Mouse (Mus musculus): ENCODE measurements around the gene Tbx10. TPM values are rescaled to one million over a fixed set of nuclear protein-coding genes. Genes with fewer than 3 reads are reported as not detected.
A peak's percentile ranks its signal among the peaks of the same experiment; 100 is the strongest.

Tbx10 gene
- polyA plus RNA-seq, 1 experiment = 0.04 TPM

DNA sequence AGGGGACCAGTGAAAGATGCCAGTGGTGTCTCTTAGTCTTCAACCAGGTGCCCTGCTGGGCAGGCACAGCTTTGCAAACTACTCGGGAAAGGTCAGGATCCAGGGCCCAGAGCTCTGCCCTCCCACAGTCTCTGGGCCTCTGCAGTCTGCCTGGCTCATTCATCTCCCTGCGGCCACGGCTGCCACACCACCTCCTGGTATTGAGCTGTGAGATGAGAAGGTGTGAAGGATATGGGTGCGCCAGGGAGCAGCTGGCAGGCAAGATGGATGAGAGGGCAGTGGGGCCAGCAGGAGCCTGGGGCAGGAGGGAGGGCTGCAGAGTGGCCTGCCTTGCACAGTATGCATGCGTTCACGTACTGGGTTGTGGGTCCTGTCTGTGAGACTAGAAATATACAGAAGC, 1.7 kb upstream of the Tbx10 start:
- no peaks in the 10 kb centered on the region for H3K36me3 ChIP-seq (ENCODE audit: control insufficient read depth, insufficient read depth)

DNA sequence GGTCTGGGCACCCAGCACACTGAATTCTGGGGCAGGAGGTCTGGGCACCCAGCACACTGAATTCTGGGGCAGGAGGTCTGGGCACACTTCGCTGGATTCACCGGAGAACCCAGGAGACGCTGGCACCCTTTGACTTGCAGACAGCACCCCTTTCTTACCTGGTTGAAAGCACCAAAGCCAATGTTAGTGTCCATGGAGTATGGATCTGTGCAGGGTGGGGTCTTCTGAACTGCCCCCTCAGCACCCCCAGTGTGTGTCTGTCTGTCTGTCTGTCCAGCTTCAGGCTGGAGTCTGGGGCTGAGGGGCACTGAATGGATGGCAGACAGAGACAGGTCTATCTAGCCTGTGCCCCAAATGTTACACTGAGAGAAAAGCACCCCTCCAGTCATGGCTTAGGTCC, 990 bp upstream of the Tbx10 start:
- no peak for TF ChIP-seq TCF3 (IDR thresholded peaks at IDR 0.05; ENCODE audit: insufficient read length, low read depth)
- no peak for TF ChIP-seq CEBPB (IDR thresholded peaks at IDR 0.05; ENCODE audit: insufficient read depth, poor library complexity, severe bottlenecking)
- TF ChIP-seq POLR2A (IDR thresholded peaks at IDR 0.05; ENCODE audit: insufficient read length, low read depth) = no peak
- TF ChIP-seq USF1 (IDR thresholded peaks at IDR 0.05; ENCODE audit: low read depth) = no peak
- no peak for TF ChIP-seq REST (IDR thresholded peaks at IDR 0.05; ENCODE audit: insufficient read depth, insufficient read length)
- TF ChIP-seq MYOD1 (IDR thresholded peaks at IDR 0.05; ENCODE audit: control insufficient read depth in 1 of 3, insufficient read length in 2 of 3, low read depth in 2 of 3) = no peak
- TF ChIP-seq MYOG (IDR thresholded peaks at IDR 0.05; ENCODE audit: control insufficient read depth in 1 of 3, insufficient read depth in 1 of 3, insufficient read length in 2 of 3, low read depth in 2 of 3) = no peak
- no peak for TF ChIP-seq SRF (IDR thresholded peaks at IDR 0.05; ENCODE audit: control insufficient read depth, insufficient read length, low read depth)
- TF ChIP-seq E2F4 (IDR thresholded peaks at IDR 0.05; ENCODE audit: insufficient read depth) = no peak
- TF ChIP-seq POLR2AphosphoS2 (IDR thresholded peaks at IDR 0.05; ENCODE audit: insufficient read length, low read depth) = no peak
- TF ChIP-seq TCF12 (IDR thresholded peaks at IDR 0.05; ENCODE audit: insufficient read depth, poor library complexity, severe bottlenecking) = no peak
- no peak for TF ChIP-seq MAX (IDR thresholded peaks at IDR 0.05; ENCODE audit: low read depth)
- H3K36me3 ChIP-seq (ENCODE audit: control insufficient read depth, insufficient read depth) = no peaks in the 10 kb centered on the region
- peaks cover 28% of the 10 kb centered on the region for H3K27me3 ChIP-seq (ENCODE audit: control insufficient read depth, insufficient read depth, insufficient read length)
- H3K4me2 ChIP-seq (ENCODE audit: low read depth) = no peak overlapping the region
- H3K4me3 ChIP-seq = no peak overlapping the region
- H3ac ChIP-seq (ENCODE audit: control insufficient read depth, insufficient read length) = no peak overlapping the region
- no peaks in the 10 kb centered on the region for H3K79me2 ChIP-seq (ENCODE audit: control insufficient read depth, insufficient read depth)

More for the DNA sequence above, 1.7 kb upstream of the Tbx10 start:
- Histone ChIP-seq H3K27me3 (ENCODE audit: control insufficient read depth, insufficient read depth, insufficient read length) (peaks cover 28% of the 10 kb centered on the region), H3K4me2 (ENCODE audit: low read depth) (no peak overlapping the region), H3ac (ENCODE audit: control insufficient read depth, insufficient read length) (no peak overlapping the region), H3K4me3 (no peak overlapping the region), H3K79me2 (ENCODE audit: control insufficient read depth, insufficient read depth) (no peaks in the 10 kb centered on the region)
- TF ChIP-seq MYOG (IDR thresholded peaks at IDR 0.05; ENCODE audit: control insufficient read depth in 1 of 3, insufficient read depth in 1 of 3, insufficient read length in 2 of 3, low read depth in 2 of 3) (peak in 1 of 3 experiments; percentile 34), CEBPB (IDR thresholded peaks at IDR 0.05; ENCODE audit: insufficient read depth, poor library complexity, severe bottlenecking) (no peak), MYOD1 (IDR thresholded peaks at IDR 0.05; ENCODE audit: control insufficient read depth in 1 of 3, insufficient read length in 2 of 3, low read depth in 2 of 3) (peak in 1 of 3 experiments; percentile 60)

DNA sequence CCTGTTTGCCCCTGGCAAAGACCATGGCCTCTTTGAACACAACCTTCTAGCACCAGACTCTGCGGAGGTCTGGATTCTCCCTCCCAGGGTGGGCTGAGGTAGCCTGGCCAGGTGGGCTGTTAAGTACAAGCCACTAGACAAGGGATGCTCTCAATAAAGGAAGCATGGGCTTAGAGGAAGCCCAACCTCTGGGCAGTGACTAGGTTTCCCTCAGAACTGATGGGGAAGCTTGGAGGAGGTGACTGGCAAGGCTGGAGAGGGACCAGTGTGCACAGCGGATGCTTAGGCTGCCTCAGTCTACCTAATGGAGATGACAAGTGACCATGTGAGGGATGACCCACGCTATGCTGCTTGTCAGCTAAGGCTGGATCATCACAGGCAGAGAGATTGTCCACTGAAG, 586 bp upstream of the Tbx10 start:
- H3K79me2 ChIP-seq (ENCODE audit: control insufficient read depth, insufficient read depth) = no peaks in the 10 kb centered on the region
- no peak overlapping the region for H3K4me3 ChIP-seq
- H3K27me3 ChIP-seq (ENCODE audit: control insufficient read depth, insufficient read depth, insufficient read length) = peaks cover 28% of the 10 kb centered on the region
- no peak for TF ChIP-seq USF1 (IDR thresholded peaks at IDR 0.05; ENCODE audit: low read depth)
- no peak for TF ChIP-seq MAX (IDR thresholded peaks at IDR 0.05; ENCODE audit: low read depth)
- no peak overlapping the region for H3ac ChIP-seq (ENCODE audit: control insufficient read depth, insufficient read length)
- H3K4me2 ChIP-seq (ENCODE audit: low read depth) = no peak overlapping the region
- H3K36me3 ChIP-seq (ENCODE audit: control insufficient read depth, insufficient read depth) = no peaks in the 10 kb centered on the region

DNA sequence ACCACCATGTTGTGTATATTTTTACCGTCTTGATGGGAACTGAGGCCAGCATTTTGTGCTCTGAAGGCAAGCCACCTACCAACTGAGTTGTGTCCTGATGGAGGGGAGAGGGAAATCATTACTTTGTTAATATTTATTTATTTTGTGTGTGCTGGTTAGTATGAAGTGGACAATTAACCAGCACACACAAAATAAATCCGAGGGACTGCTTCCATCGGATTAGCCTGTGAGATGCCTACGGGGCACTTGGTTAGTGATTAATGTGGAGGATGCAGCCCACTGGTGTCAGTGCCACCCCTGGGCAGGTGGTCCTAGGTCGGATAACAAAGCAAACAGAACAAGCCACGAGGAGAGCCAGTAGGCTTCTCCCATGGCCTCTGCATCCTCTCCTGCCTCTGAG, 2.4 kb downstream of the Tbx10 start:
- Histone ChIP-seq H3K27me3 (ENCODE audit: control insufficient read depth, insufficient read depth, insufficient read length) (peaks cover 28% of the 10 kb centered on the region), H3K36me3 (ENCODE audit: control insufficient read depth, insufficient read depth) (no peaks in the 10 kb centered on the region), H3K4me2 (ENCODE audit: low read depth) (no peak overlapping the region), H3K4me3 (no peak overlapping the region), H3ac (ENCODE audit: control insufficient read depth, insufficient read length) (no peak overlapping the region), H3K79me2 (ENCODE audit: control insufficient read depth, insufficient read depth) (no peaks in the 10 kb centered on the region)
- no peak for TF ChIP-seq USF1 (IDR thresholded peaks at IDR 0.05; ENCODE audit: low read depth)
- TF ChIP-seq MYOD1 (IDR thresholded peaks at IDR 0.05; ENCODE audit: control insufficient read depth in 1 of 3, insufficient read length in 2 of 3, low read depth in 2 of 3) = no peak
- TF ChIP-seq REST (IDR thresholded peaks at IDR 0.05; ENCODE audit: insufficient read depth, insufficient read length) = no peak
- no peak for TF ChIP-seq E2F4 (IDR thresholded peaks at IDR 0.05; ENCODE audit: insufficient read depth)
- no peak for TF ChIP-seq TCF12 (IDR thresholded peaks at IDR 0.05; ENCODE audit: insufficient read depth, poor library complexity, severe bottlenecking)
- TF ChIP-seq TCF3 (IDR thresholded peaks at IDR 0.05; ENCODE audit: insufficient read length, low read depth) = no peak
- no peak for TF ChIP-seq CEBPB (IDR thresholded peaks at IDR 0.05; ENCODE audit: insufficient read depth, poor library complexity, severe bottlenecking)
- no peak for TF ChIP-seq MAX (IDR thresholded peaks at IDR 0.05; ENCODE audit: low read depth)
- TF ChIP-seq POLR2AphosphoS2 (IDR thresholded peaks at IDR 0.05; ENCODE audit: insufficient read length, low read depth) = no peak
- TF ChIP-seq MYOG (IDR thresholded peaks at IDR 0.05; ENCODE audit: control insufficient read depth in 1 of 3, insufficient read depth in 1 of 3, insufficient read length in 2 of 3, low read depth in 2 of 3) = no peak
- TF ChIP-seq POLR2A (IDR thresholded peaks at IDR 0.05; ENCODE audit: insufficient read length, low read depth) = no peak
- no peak for TF ChIP-seq SRF (IDR thresholded peaks at IDR 0.05; ENCODE audit: control insufficient read depth, insufficient read length, low read depth)

DNA sequence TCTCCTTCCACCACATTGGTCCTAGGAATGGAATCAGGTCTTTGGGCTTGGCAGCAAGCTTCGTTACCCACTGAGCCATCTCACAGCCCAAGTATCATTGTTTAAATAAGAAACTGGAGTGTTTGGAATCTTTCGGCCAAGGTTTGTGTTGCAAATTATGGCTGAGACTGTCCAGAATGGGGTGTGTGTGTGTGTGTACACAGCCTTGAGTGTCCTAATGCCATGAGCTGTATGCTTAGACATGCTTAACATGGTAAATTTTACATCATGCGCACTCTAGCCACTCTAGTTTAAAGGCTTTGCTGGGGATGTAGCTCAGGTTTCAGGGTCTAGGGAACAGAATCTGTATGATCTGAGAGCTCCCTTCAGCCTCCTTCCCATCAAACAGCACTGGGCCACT, 3.0 kb downstream of the Tbx10 start:
- H3K79me2 ChIP-seq (ENCODE audit: control insufficient read depth, insufficient read depth) = no peaks in the 10 kb centered on the region
- H3ac ChIP-seq (ENCODE audit: control insufficient read depth, insufficient read length) = no peak overlapping the region
- TF ChIP-seq MYOG (IDR thresholded peaks at IDR 0.05; ENCODE audit: control insufficient read depth in 1 of 3, insufficient read depth in 1 of 3, insufficient read length in 2 of 3, low read depth in 2 of 3) (no peak), SRF (IDR thresholded peaks at IDR 0.05; ENCODE audit: control insufficient read depth, insufficient read length, low read depth) (no peak), MAX (IDR thresholded peaks at IDR 0.05; ENCODE audit: low read depth) (no peak), TCF12 (IDR thresholded peaks at IDR 0.05; ENCODE audit: insufficient read depth, poor library complexity, severe bottlenecking) (no peak), TCF3 (IDR thresholded peaks at IDR 0.05; ENCODE audit: insufficient read length, low read depth) (no peak), POLR2A (IDR thresholded peaks at IDR 0.05; ENCODE audit: insufficient read length, low read depth) (no peak), MYOD1 (IDR thresholded peaks at IDR 0.05; ENCODE audit: control insufficient read depth in 1 of 3, insufficient read length in 2 of 3, low read depth in 2 of 3) (no peak), CEBPB (IDR thresholded peaks at IDR 0.05; ENCODE audit: insufficient read depth, poor library complexity, severe bottlenecking) (no peak), POLR2AphosphoS2 (IDR thresholded peaks at IDR 0.05; ENCODE audit: insufficient read length, low read depth) (no peak), USF1 (IDR thresholded peaks at IDR 0.05; ENCODE audit: low read depth) (no peak), E2F4 (IDR thresholded peaks at IDR 0.05; ENCODE audit: insufficient read depth) (no peak), REST (IDR thresholded peaks at IDR 0.05; ENCODE audit: insufficient read depth, insufficient read length) (no peak)
- peaks cover 28% of the 10 kb centered on the region for H3K27me3 ChIP-seq (ENCODE audit: control insufficient read depth, insufficient read depth, insufficient read length)
- no peak overlapping the region for H3K4me2 ChIP-seq (ENCODE audit: low read depth)
- no peaks in the 10 kb centered on the region for H3K36me3 ChIP-seq (ENCODE audit: control insufficient read depth, insufficient read depth)
- no peak overlapping the region for H3K4me3 ChIP-seq
